In genomic region chr13:31181530-31181929, GRCm38 (mm10) we compare ENCODE assay signal across 28 mouse cellular contexts.
DNase-seq lines count a peak whose midpoint lies in the region; ATAC-seq lines count a peak whose summit lies in the region.
"Had no signal": no experiment of that assay in that cellular context is flagged by ENCODE, and none has a peak within 500 bp of the region (broad histone marks: within the 10 kb centered on the region; RNA-seq: fewer than 3 reads in every experiment).

No protein-coding gene starts in this region.

- no peaks in the 10 kb centered on the region for H3K27me3 ChIP-seq in heart, embryonic 10.5 days (ENCODE audit: insufficient read depth, poor library complexity, severe bottlenecking)
- H3K27me3 ChIP-seq in intestine, embryonic 16.5 days (replicated peaks; ENCODE audit: control insufficient read depth, insufficient read depth, low read length): no peaks in the 10 kb centered on the region
- H3K27me3 ChIP-seq: CH12.LX; embryonic facial prominence, embryonic 13.5 days; embryonic facial prominence, embryonic 15.5 days; forebrain, embryonic 12.5 days; Patski had no signal

- H3K9me3 ChIP-seq in heart, embryonic 10.5 days: no peaks in the 10 kb centered on the region
- no peaks in the 10 kb centered on the region for H3K9me3 ChIP-seq in intestine, embryonic 16.5 days (ENCODE audit: control insufficient read depth, low read length)
- H3K9me3 ChIP-seq: embryonic facial prominence, embryonic 13.5 days; embryonic facial prominence, embryonic 15.5 days; forebrain, embryonic 10.5 days; forebrain, embryonic 12.5 days; G1E had no signal

- H3K4me3 ChIP-seq in heart, embryonic 10.5 days: no peak overlapping the region
- H3K4me3 ChIP-seq in intestine, embryonic 16.5 days (ENCODE audit: low read length): no peak overlapping the region
- H3K4me3 ChIP-seq: embryonic facial prominence, embryonic 13.5 days; embryonic facial prominence, embryonic 15.5 days; erythroblast, embryonic 14.5 days; forebrain, embryonic 10.5 days; forebrain, embryonic 12.5 days had no signal

- no peak overlapping the region for H3K4me2 ChIP-seq in intestine, embryonic 16.5 days (ENCODE audit: low read depth, low read length)
- H3K4me2 ChIP-seq: embryonic facial prominence, embryonic 13.5 days; embryonic facial prominence, embryonic 15.5 days; forebrain, embryonic 12.5 days had no signal

- no peak overlapping the region for H3K27ac ChIP-seq in heart, embryonic 10.5 days
- peak overlapping the region; percentile 36; the same call in 1 of the 2 replicates for H3K27ac ChIP-seq in intestine, embryonic 16.5 days (ENCODE audit: low read length)
- H3K27ac ChIP-seq: embryonic facial prominence, embryonic 13.5 days; embryonic facial prominence, embryonic 15.5 days; forebrain, embryonic 10.5 days; forebrain, embryonic 12.5 days had no signal

- H3K9ac ChIP-seq in intestine, embryonic 16.5 days (ENCODE audit: low read depth, low read length): no peak overlapping the region
- H3K9ac ChIP-seq: embryonic facial prominence, embryonic 13.5 days; embryonic facial prominence, embryonic 15.5 days; forebrain, embryonic 12.5 days had no signal

- H3K36me3 ChIP-seq in heart, embryonic 10.5 days: no peaks in the 10 kb centered on the region
- H3K36me3 ChIP-seq in intestine, embryonic 16.5 days (ENCODE audit: control insufficient read depth, insufficient read depth, low read length): no peaks in the 10 kb centered on the region
- H3K36me3 ChIP-seq: embryonic facial prominence, embryonic 13.5 days; embryonic facial prominence, embryonic 15.5 days; forebrain, embryonic 10.5 days; forebrain, embryonic 12.5 days; G1E had no signal

- intact Hi-C loops in left cerebral cortex, postnatal 4 days (cut with DNase I): no loop called here

- WGBS in heart, embryonic 10.5 days: 77% methylated on average over 5 of the region's 5 CpGs
- 46% methylated on average over 5 of the region's 5 CpGs for WGBS in intestine, embryonic 16.5 days
- WGBS in large intestine, adult 2 months: 41% methylated on average over 5 of the region's 5 CpGs

- peaks cover 10% of the 10 kb centered on the region for H3K4me1 ChIP-seq in heart, embryonic 10.5 days
- peaks cover 34% of the 10 kb centered on the region for H3K4me1 ChIP-seq in intestine, embryonic 16.5 days (ENCODE audit: control insufficient read depth, insufficient read depth, low read length)
- H3K4me1 ChIP-seq: embryonic facial prominence, embryonic 15.5 days had no signal

- peak; percentile 80 for DNase-seq in heart, adult 11 months
- DNase-seq in heart, embryonic 10.5 days (ENCODE audit: low spot score): no peak
- peak; percentile 28 for DNase-seq in large intestine, adult 2 months (ENCODE audit: low read depth, low spot score)
- DNase-seq in adrenal gland, adult 2 months: no peak
- DNase-seq in layer of hippocampus, adult 9-10 months (ENCODE audit: low spot score): no peak
- no peak for DNase-seq in left cerebral cortex, postnatal 4 days
- DNase-seq: adrenal gland, postnatal 10 days; adrenal gland, postnatal 25 days; B cell, adult 2 months; cerebellum, adult 11 months; cerebellum, adult 18-20 months; cerebellum, adult 8-10 months; cerebellum, adult 9-11 months; cerebellum, postnatal 14 days; cerebellum, postnatal 36 days; embryo, embryonic 11 days had no signal

- ATAC-seq in intestine, embryonic 16.5 days: peak; percentile 74
- ATAC-seq: activated CD4-positive, CD25-positive, alpha-beta regulatory T cell, adult 4 months; CD4-positive, CD25-positive, alpha-beta regulatory T cell, adult 4 months; forebrain, embryonic 14.5 days; Patski had no signal

Comparison
In these comparisons a context has a peak if more than half of its experiments do, and no peak if none do; other contexts are left out.
1. DNase-seq: peak in heart, adult 11 months (single experiment) and large intestine, adult 2 months (single experiment); none in heart, embryonic 10.5 days (single experiment), adrenal gland, adult 2 months (single experiment), layer of hippocampus, adult 9-10 months (single experiment) and left cerebral cortex, postnatal 4 days (single experiment).